Mouse (Mus musculus) lung, postnatal 0 days (tissue): ENCODE results near the gene Krt90. TPM values are rescaled to one million over a fixed set of nuclear protein-coding genes. Genes with fewer than 3 reads are reported as not detected.
A peak's percentile ranks its signal among the peaks of the same experiment; 100 is the strongest.

ENCODE experiments used
- ATAC-seq: fragments of 200-750 bp; cut with Nextera tagmentation; 2 replicates; pipeline ENCODE4 v1.8.0; 2017; ENCODE audit warnings: moderate library complexity
- DNase-seq: peaks from one replicate; pipeline ENCODE4 v3.0.0-alpha.2; 2016; ENCODE audit warnings: low spot score
- H3K27ac ChIP-seq: fragments of 300-500 bp; sonication (generic); 2 replicates; pipeline ENCODE4 v1.5.1; 2014; ENCODE audit warnings: antibody characterized with exemption, mild to moderate bottlenecking, low read length, mixed read lengths
- H3K27me3 ChIP-seq: fragments of 300-500 bp; sonication (generic); replicated peaks from 2 replicates; pipeline ENCODE4 v1.6.1; 2014; ENCODE audit warnings: low read length, mixed read lengths; ENCODE audit not compliant: insufficient read depth
- H3K36me3 ChIP-seq: fragments of 300-500 bp; sonication (generic); 2 replicates; pipeline ENCODE4 v1.6.1; 2014; ENCODE audit warnings: low read length, mixed read lengths; ENCODE audit not compliant: insufficient read depth
- H3K4me1 ChIP-seq: fragments of 300-500 bp; sonication (generic); 2 replicates; pipeline ENCODE4 v1.6.1; 2014; ENCODE audit warnings: antibody characterized with exemption, low read depth, low read length, mixed read lengths; ENCODE audit not compliant: insufficient read depth
- H3K4me2 ChIP-seq: fragments of 300-500 bp; sonication (generic); replicated peaks from 2 replicates; pipeline ENCODE4 v1.6.1; 2014; ENCODE audit warnings: low read depth, mild to moderate bottlenecking, low read length, moderate library complexity, mixed read lengths
- H3K4me3 ChIP-seq: fragments of 300-500 bp; sonication (generic); 2 replicates; pipeline ENCODE4 v1.5.1; 2014; ENCODE audit warnings: low read depth, low read length
- H3K9ac ChIP-seq: fragments of 300-500 bp; sonication (generic); replicated peaks from 2 replicates; pipeline ENCODE4 v1.6.1; 2014; ENCODE audit warnings: low read depth, mild to moderate bottlenecking
- H3K9me3 ChIP-seq: fragments of 300-500 bp; sonication (generic); 2 replicates; pipeline ENCODE4 v1.6.1; 2016; ENCODE audit warnings: low read length, mixed read lengths
- CTCF ChIP-seq: IDR thresholded peaks from 2 replicates; pipeline ENCODE4 v1.5.1; 2016; ENCODE audit warnings: antibody characterized with exemption, mild to moderate bottlenecking
- EP300 ChIP-seq: IDR thresholded peaks from 2 replicates; pipeline ENCODE4 v1.6.1; 2016; ENCODE audit warnings: antibody characterized with exemption, mild to moderate bottlenecking, control low read depth
- WGBS: fragments of 180-500 bp; shearing (Covaris S2); extraction: QIAGEN DNeasy Blood & Tissue Kit; methylation state at CpG from one replicate; pipeline ENCODE4 v1.1.7; 2014; 5-methylcytosine and 5-hydroxymethylcytosine counted together
- polyA plus RNA-seq: library from polyadenylated mRNA; unstranded; fragments of >200 nt; fragmentation: Nextera tagmentation; extraction: Ambion mirVana; gene quantifications from 2 replicates; pipeline ENCODE4 v1.2.1, GENCODE M21; 2015

Gene Krt90
- polyA plus RNA-seq, 1 experiment from 2014 or later: 0.14 TPM

- ATAC-seq: no peak
- H3K4me2 ChIP-seq: no peak overlapping the region
Observed at GRCm38 (mm10) chr15:101575506-101575905, 12.8 kb upstream of the Krt90 start.

DNA sequence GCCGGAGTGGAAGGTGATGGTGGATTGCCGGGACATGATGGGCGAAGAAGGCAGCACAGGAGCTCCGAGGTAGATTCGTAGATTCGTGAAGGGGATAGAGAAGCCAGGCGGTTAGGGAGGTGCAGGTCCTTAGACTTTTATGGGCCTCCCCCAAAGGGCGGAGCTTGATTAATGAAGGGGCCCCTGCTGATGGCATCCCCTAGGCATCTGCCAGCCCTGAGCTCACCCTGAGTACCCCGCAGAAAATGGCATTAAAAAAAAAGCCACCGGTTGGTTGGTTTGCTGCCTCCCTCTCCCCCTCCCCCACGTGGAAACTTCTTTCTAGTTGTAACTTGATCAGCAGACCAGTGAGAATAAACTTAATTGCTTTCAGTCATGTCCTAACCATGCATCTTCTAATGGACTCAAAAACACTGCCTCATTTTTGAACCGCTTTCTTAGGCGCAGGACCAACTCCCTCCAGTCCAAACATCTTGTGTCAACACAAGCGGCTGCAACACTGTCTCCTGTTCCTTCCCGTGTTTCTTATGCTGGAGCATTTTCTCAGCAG, 11.1 kb upstream of the Krt90 start, which contains the start of gene Krt75:
Gene Krt75, minus strand, starts transcription at position 109 of the 550 bp plus-strand sequence.
- H3K27me3 ChIP-seq: no peaks in the 10 kb centered on the region
- WGBS: 60% methylated on average over 15 of the region's 15 CpGs
- H3K9me3 ChIP-seq: no peaks in the 10 kb centered on the region
- no peak for DNase-seq
- H3K36me3 ChIP-seq: no peaks in the 10 kb centered on the region
- H3K4me3 ChIP-seq: no peak within 1 kb of the TSS
- no peak within 1 kb of the TSS for H3K27ac ChIP-seq
- no peak for ATAC-seq
- H3K9ac ChIP-seq: no peak within 1 kb of the TSS
- TF ChIP-seq CTCF (no peak), EP300 (no peak)
- H3K4me1 ChIP-seq: no peaks in the 10 kb centered on the region
- H3K4me2 ChIP-seq: no peak within 1 kb of the TSS

More at GRCm38 (mm10) chr15:101575506-101575905, 12.8 kb upstream of the Krt90 start:
- Histone ChIP-seq H3K27ac (no peak overlapping the region), H3K4me3 (no peak overlapping the region), H3K27me3 (no peaks in the 10 kb centered on the region), H3K36me3 (no peaks in the 10 kb centered on the region), H3K9me3 (no peaks in the 10 kb centered on the region), H3K9ac (no peak overlapping the region), H3K4me1 (no peaks in the 10 kb centered on the region)
- TF ChIP-seq EP300 (no peak), CTCF (no peak)
- DNase-seq: no peak
- WGBS: 50% methylated on average over 5 of the region's 5 CpGs

DNA sequence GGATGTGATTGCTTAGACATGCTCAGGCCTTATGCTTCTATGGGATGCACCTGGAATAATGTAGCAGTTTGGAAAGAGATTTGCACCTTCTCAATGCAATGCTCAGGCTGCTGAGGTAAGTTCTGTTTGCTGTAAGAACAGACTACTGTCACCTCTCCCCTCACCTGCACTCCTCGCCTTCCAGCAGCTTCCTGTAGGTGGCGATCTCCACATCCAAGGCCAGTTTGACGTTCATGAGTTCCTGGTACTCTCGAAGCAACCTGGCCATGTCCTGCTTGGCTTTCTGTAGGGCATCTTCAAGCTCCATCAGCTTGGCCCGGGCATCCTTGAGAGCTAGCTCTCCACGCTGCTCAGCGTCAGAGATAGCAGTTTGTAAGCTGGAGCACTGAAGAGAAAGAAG, 5.0 kb upstream of the Krt90 start:
- H3K4me1 ChIP-seq: no peaks in the 10 kb centered on the region
- no peak overlapping the region for H3K9ac ChIP-seq
- no peak overlapping the region for H3K27ac ChIP-seq
- H3K4me3 ChIP-seq: no peak overlapping the region
- ATAC-seq: no peak
- no peak for DNase-seq
- TF ChIP-seq EP300 (no peak), CTCF (peak; percentile 57)
- H3K36me3 ChIP-seq: no peaks in the 10 kb centered on the region
- H3K27me3 ChIP-seq: no peaks in the 10 kb centered on the region
- no peaks in the 10 kb centered on the region for H3K9me3 ChIP-seq
- H3K4me2 ChIP-seq: no peak overlapping the region
- whole genome bisulfite sequencing: 41% methylated on average over 7 of the region's 7 CpGs

DNA sequence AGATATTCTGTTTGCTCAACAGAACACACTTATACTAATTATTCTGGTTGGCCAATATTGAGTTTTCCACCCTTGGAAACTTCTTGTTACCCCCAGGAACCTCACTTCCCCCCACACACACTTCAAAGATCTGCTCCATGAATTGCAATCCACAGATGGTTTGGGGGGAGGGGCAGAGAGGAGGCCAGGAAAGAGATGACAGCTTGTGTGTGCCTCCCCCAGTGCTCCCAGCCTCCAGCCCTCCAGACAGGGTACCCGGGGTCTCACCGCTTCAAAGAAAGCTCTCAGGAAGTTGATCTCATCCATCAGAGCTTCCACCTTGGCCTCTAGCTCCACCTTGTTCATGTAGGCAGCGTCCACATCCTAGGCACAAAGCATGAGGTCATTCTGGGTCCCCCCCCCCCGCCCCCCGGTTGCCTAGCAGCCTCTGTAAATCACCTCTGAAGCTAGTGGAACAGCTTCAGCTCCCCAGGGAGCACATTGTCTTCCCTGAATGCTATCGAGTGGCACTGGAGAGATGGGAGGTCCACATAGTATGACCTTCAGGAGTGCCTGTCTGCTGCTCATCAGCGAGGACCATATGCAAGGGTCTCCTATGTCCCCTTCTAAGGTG, 4.6 kb downstream of the Krt90 start:
- Histone ChIP-seq H3K36me3 (no peaks in the 10 kb centered on the region), H3K4me1 (no peaks in the 10 kb centered on the region), H3K4me2 (no peak overlapping the region), H3K9ac (no peak overlapping the region), H3K27me3 (no peaks in the 10 kb centered on the region), H3K9me3 (no peaks in the 10 kb centered on the region), H3K27ac (no peak overlapping the region), H3K4me3 (no peak overlapping the region)
- no peak for TF ChIP-seq CTCF
- no peak for TF ChIP-seq EP300
- DNase-seq (no peak), ATAC-seq (no peak)
- WGBS: 4% methylated on average over 5 of the region's 7 CpGs

GRCm38 (mm10) chr15:101553169-101553568, 9.6 kb downstream of the Krt90 start:
- peak; percentile 36 for DNase-seq
- peak; percentile 64 for ATAC-seq
- H3K4me2 ChIP-seq: no peak overlapping the region; the same call in 1 of the 2 replicates
- H3K9ac ChIP-seq: no peak overlapping the region
- H3K27ac ChIP-seq: no peak overlapping the region
- no peaks in the 10 kb centered on the region for H3K36me3 ChIP-seq
- no peaks in the 10 kb centered on the region for H3K4me1 ChIP-seq
- H3K27me3 ChIP-seq: no peaks in the 10 kb centered on the region
- TF ChIP-seq CTCF (0 out of 2 replicates have a peak, but pooled peaks have one; percentile 5), EP300 (no peak)
- no peaks in the 10 kb centered on the region for H3K9me3 ChIP-seq
- WGBS: 2% methylated on average over 11 of the region's 11 CpGs
- H3K4me3 ChIP-seq: no peak overlapping the region

- WGBS: 75% methylated on average over 8 of the region's 8 CpGs
- Histone ChIP-seq H3K9me3 (no peaks in the 10 kb centered on the region), H3K4me1 (no peaks in the 10 kb centered on the region), H3K9ac (no peak overlapping the region), H3K27me3 (no peaks in the 10 kb centered on the region), H3K27ac (no peak overlapping the region), H3K36me3 (no peaks in the 10 kb centered on the region), H3K4me2 (no peak overlapping the region), H3K4me3 (no peak overlapping the region)
- DNase-seq (no peak), ATAC-seq (no peak)
- TF ChIP-seq EP300 (no peak), CTCF (no peak)
Observed at GRCm38 (mm10) chr15:101552188-101552587, 10.6 kb downstream of the Krt90 start.
